Mouse (Mus musculus) CH12.LX (cell line): ENCODE data around the gene Maea. TPM values are rescaled to one million over a fixed set of nuclear protein-coding genes. Genes with fewer than 3 reads are reported as not detected.

Experiments used
- DNase-seq: peaks from one replicate; pipeline ENCODE4 v3.0.0-alpha.2; 2013; ENCODE audit errors: extremely low read depth
- H3K27ac ChIP-seq: 2 replicates; pipeline ENCODE4 v1.5.1; 2012; ENCODE audit warnings: low read depth, mild to moderate bottlenecking, control low read depth, moderate library complexity; ENCODE audit not compliant: insufficient read depth
- H3K27me3 ChIP-seq: replicated peaks from 2 replicates; pipeline ENCODE3; 2012; ENCODE audit warnings: inconsistent platforms
- H3K36me3 ChIP-seq, 2 experiments: replicated peaks in 1 of 2; 2 replicates each; pipeline versions ENCODE3 to v1.6.1; 2012; ENCODE audit warnings: inconsistent platforms in 1 of 2, low read length in 1 of 2, mild to moderate bottlenecking in 1 of 2, mixed read lengths in 1 of 2, moderate library complexity in 1 of 2; ENCODE audit not compliant: control insufficient read depth in 1 of 2, insufficient read depth in 1 of 2
- H3K4me1 ChIP-seq, 2 experiments: 2 replicates each; pipeline ENCODE4 v1.6.1; 2012; ENCODE audit warnings: inconsistent platforms in 1 of 2, moderate library complexity in 1 of 2; ENCODE audit not compliant: insufficient read depth in 2 of 2, control insufficient read depth in 1 of 2
- H3K4me2 ChIP-seq: 2 replicates; pipeline ENCODE4 v1.6.1; 2012; ENCODE audit warnings: low read depth, mild to moderate bottlenecking, control low read depth; ENCODE audit not compliant: poor library complexity, insufficient read depth, severe bottlenecking
- H3K4me3 ChIP-seq, 3 experiments: fragments of 150-350 bp in 1 of 3; sonication (generic) in 1 of 3; replicated peaks in 1 of 3; 2 replicates each; pipeline versions ENCODE3 to v1.5.1; 2011 to 2012; ENCODE audit warnings: low read depth in 2 of 3, low read length in 2 of 3, mild to moderate bottlenecking in 2 of 3, moderate library complexity in 2 of 3, control low read depth in 1 of 3, improper control_type of control experiment in 1 of 3, inconsistent platforms in 1 of 3, mixed read lengths in 1 of 3; ENCODE audit not compliant: poor library complexity in 1 of 3
- H3K79me2 ChIP-seq: replicated peaks from 2 replicates; pipeline ENCODE4 v1.6.1; 2012; ENCODE audit warnings: mild to moderate bottlenecking, moderate library complexity; ENCODE audit not compliant: control insufficient read depth, poor library complexity, insufficient read depth, severe bottlenecking; ENCODE audit errors: extremely low read depth
- H3K9ac ChIP-seq: 2 replicates; pipeline ENCODE4 v1.6.1; 2012; ENCODE audit warnings: low read depth, mild to moderate bottlenecking, control low read depth, moderate library complexity; ENCODE audit not compliant: insufficient read depth
- H3K9me3 ChIP-seq: replicated peaks from 2 replicates; pipeline ENCODE3; 2012; ENCODE audit warnings: low read length, inconsistent platforms, mixed read lengths
- BHLHE40 ChIP-seq: IDR thresholded peaks from 2 replicates; pipeline ENCODE4 v1.6.1; 2011; ENCODE audit warnings: mild to moderate bottlenecking, low read depth, low read length, improper control_type of control experiment
- CHD2 ChIP-seq: IDR thresholded peaks from 2 replicates; pipeline ENCODE4 v1.6.1; 2011; ENCODE audit warnings: low read length, improper control_type of control experiment
- CTCF ChIP-seq, 2 experiments: IDR thresholded peaks in 1 of 2; conservative IDR thresholded peaks in 1 of 2; 2 replicates each; pipeline ENCODE4 v1.5.1; 2011 to 2012; ENCODE audit warnings: low read depth in 2 of 2, low read length in 2 of 2, improper control_type of control experiment in 1 of 2, inconsistent platforms in 1 of 2, mild to moderate bottlenecking in 1 of 2, moderate library complexity in 1 of 2
- E2F4 ChIP-seq: IDR thresholded peaks from 2 replicates; pipeline ENCODE4 v1.6.1; 2011; ENCODE audit warnings: low read depth, low read length, improper control_type of control experiment; ENCODE audit not compliant: insufficient replicate concordance
- GABPA ChIP-seq: IDR thresholded peaks from 2 replicates; pipeline ENCODE4 v1.6.1; 2012; ENCODE audit warnings: low read depth, low read length, improper control_type of control experiment, inconsistent platforms; ENCODE audit not compliant: insufficient replicate concordance
- HCFC1 ChIP-seq: IDR thresholded peaks from 2 replicates; pipeline ENCODE4 v1.6.1; 2012; ENCODE audit warnings: low read depth, mild to moderate bottlenecking, inconsistent platforms, low read length, improper control_type of control experiment
- IRF4 ChIP-seq: IDR thresholded peaks from 2 replicates; pipeline ENCODE4 v1.6.1; 2014; ENCODE audit warnings: low read depth, mild to moderate bottlenecking, inconsistent platforms, low read length, improper control_type of control experiment
- JUN ChIP-seq: IDR thresholded peaks from 2 replicates; pipeline ENCODE4 v1.6.1; 2011; ENCODE audit warnings: low read depth, mild to moderate bottlenecking, low read length, improper control_type of control experiment, moderate library complexity; ENCODE audit not compliant: insufficient read depth
- JUND ChIP-seq: conservative IDR thresholded peaks from 2 replicates; pipeline ENCODE4 v1.6.1; 2011; ENCODE audit warnings: low read depth, low read length, improper control_type of control experiment
- MAFK ChIP-seq: IDR thresholded peaks from 2 replicates; pipeline ENCODE4 v1.6.1; 2011; ENCODE audit warnings: low read length, improper control_type of control experiment; ENCODE audit not compliant: insufficient replicate concordance
- MAX ChIP-seq: IDR thresholded peaks from 2 replicates; pipeline ENCODE4 v1.6.1; 2011; ENCODE audit warnings: low read length, improper control_type of control experiment
- MAZ ChIP-seq: IDR thresholded peaks from 2 replicates; pipeline ENCODE4 v1.6.1; 2012; ENCODE audit warnings: low read depth, mild to moderate bottlenecking, inconsistent platforms, low read length, improper control_type of control experiment, moderate library complexity
- MEF2A ChIP-seq: IDR thresholded peaks from 2 replicates; pipeline ENCODE4 v1.6.1; 2014; ENCODE audit warnings: low read depth, mild to moderate bottlenecking, inconsistent platforms, low read length, improper control_type of control experiment, borderline replicate concordance
- MXI1 ChIP-seq: IDR thresholded peaks from 2 replicates; pipeline ENCODE4 v1.6.1; 2011; ENCODE audit warnings: mild to moderate bottlenecking, low read depth, low read length, improper control_type of control experiment
- MYC ChIP-seq: IDR thresholded peaks from 2 replicates; pipeline ENCODE4 v1.6.1; 2011; ENCODE audit warnings: low read depth, mild to moderate bottlenecking, improper control_type of control experiment, low read length
- NELFE ChIP-seq: IDR thresholded peaks from 2 replicates; pipeline ENCODE4 v1.6.1; 2011; ENCODE audit warnings: low read depth, low read length, improper control_type of control experiment
- NRF1 ChIP-seq: IDR thresholded peaks from 2 replicates; pipeline ENCODE4 v1.6.1; 2014; ENCODE audit warnings: low read depth, mild to moderate bottlenecking, inconsistent platforms, low read length, improper control_type of control experiment, moderate library complexity
- POLR2A ChIP-seq: IDR thresholded peaks from 2 replicates; pipeline ENCODE4 v1.6.1; 2011; ENCODE audit warnings: low read depth, mild to moderate bottlenecking, improper control_type of control experiment, low read length
- RCOR1 ChIP-seq: conservative IDR thresholded peaks from 2 replicates; pipeline ENCODE4 v1.6.1; 2012; ENCODE audit warnings: low read depth, mild to moderate bottlenecking, inconsistent platforms, low read length, improper control_type of control experiment
- SIN3A ChIP-seq: IDR thresholded peaks from 2 replicates; pipeline ENCODE4 v1.6.1; 2012; ENCODE audit warnings: low read length, improper control_type of control experiment, inconsistent platforms
- TCF12 ChIP-seq: IDR thresholded peaks from 2 replicates; pipeline ENCODE4 v1.6.1; 2014; ENCODE audit warnings: low read depth, mild to moderate bottlenecking, inconsistent platforms, low read length, improper control_type of control experiment
- UBTF ChIP-seq: IDR thresholded peaks from 2 replicates; pipeline ENCODE4 v1.6.1; 2012; ENCODE audit warnings: low read depth, mild to moderate bottlenecking, inconsistent platforms, low read length, improper control_type of control experiment, moderate library complexity
- USF1 ChIP-seq: IDR thresholded peaks from 2 replicates; pipeline ENCODE4 v1.6.1; 2014; ENCODE audit warnings: low read depth, mild to moderate bottlenecking, inconsistent platforms, low read length, improper control_type of control experiment
- USF2 ChIP-seq: conservative IDR thresholded peaks from 2 replicates; pipeline ENCODE4 v1.6.1; 2011; ENCODE audit warnings: low read depth, low read length, improper control_type of control experiment
- ZKSCAN1 ChIP-seq: IDR thresholded peaks from 2 replicates; pipeline ENCODE4 v1.6.1; 2012; ENCODE audit warnings: low read depth, inconsistent platforms, low read length, improper control_type of control experiment, borderline replicate concordance
- ZNF384 ChIP-seq: IDR thresholded peaks from 2 replicates; pipeline ENCODE4 v1.6.1; 2012; ENCODE audit warnings: low read depth, low read length, improper control_type of control experiment, inconsistent platforms
- dilution Hi-C: fragments of 300-500 bp; cut with MboI; formaldehyde crosslinking; loops from 2 replicates; pipeline ENCODE4 v1.14.3; 2020; ENCODE audit warnings: low sequenced_read_pairs; ENCODE audit not compliant: extremely low pct_unique_long_range_greater_than_20kb, extremely low pct_ligation_motif_present
- in situ Hi-C: fragments of 300-500 bp; cut with MboI; formaldehyde crosslinking; loops from 3 replicates; pipeline ENCODE4 v1.14.3; 2019; ENCODE audit warnings: low sequenced_read_pairs, low pct_ligation_motif_present, low pct_unique_long_range_greater_than_20kb, mixed read lengths
- polyA plus RNA-seq: library from polyadenylated mRNA; unstranded; fragments of >175 nt; gene quantifications from 2 replicates; pipeline ENCODE4 v1.2.1, GENCODE M21; 2012; ENCODE audit warnings: low read depth; ENCODE audit not compliant: insufficient read length
- total RNA-seq, 2 experiments: library from RNA; depleted of rRNA; stranded (reverse); fragments of 300-350 nt in 1 of 2; fragments of >200 nt in 1 of 2; gene quantifications; 2 replicates each; pipeline ENCODE4 v1.2.3; 2012 to 2014

Maea gene
- total and polyA plus RNA-seq, 3 experiments: 75.0 to 94.2 (median 91.4) TPM

- DNase-seq: no peak
- Histone ChIP-seq H3K79me2 (peaks cover 75% of the 10 kb centered on the region), H3K9me3 (no peaks in the 10 kb centered on the region), H3K36me3 (peaks cover 0 to 66% of the 10 kb centered on the region in 2 experiments), H3K9ac (no peak overlapping the region), H3K4me3 (no peak overlapping the region), H3K4me1 (peaks cover 8 to 34% of the 10 kb centered on the region in 2 experiments), H3K27ac (no peak overlapping the region), H3K4me2 (no peak overlapping the region), H3K27me3 (no peaks in the 10 kb centered on the region)
- TF ChIP-seq ZKSCAN1: no peak
- TF ChIP-seq GABPA: no peak
- TF ChIP-seq SIN3A: no peak
- no peak for TF ChIP-seq HCFC1
- no peak for TF ChIP-seq NELFE
- TF ChIP-seq RCOR1: no peak
- TF ChIP-seq UBTF: no peak
- no peak for TF ChIP-seq MYC
- no peak for TF ChIP-seq MAFK
- in situ Hi-C loops (no loop called here), dilution Hi-C loops (no loop called here)
These were observed 8.3 kb downstream of the Maea start for GRCm38 (mm10) chr5:33343571-33343970.

- H3K4me3 ChIP-seq: no peak overlapping the region
- no peaks in the 10 kb centered on the region for H3K9me3 ChIP-seq
- TF ChIP-seq USF2 (no peak), MAZ (no peak), MEF2A (no peak), POLR2A (no peak), CHD2 (no peak), MXI1 (no peak)
- H3K4me1 ChIP-seq: peaks cover 9 to 39% of the 10 kb centered on the region in 2 experiments
- H3K79me2 ChIP-seq: peaks cover 72% of the 10 kb centered on the region
- no peak overlapping the region for H3K27ac ChIP-seq
- in situ Hi-C loops: no loop called here
- H3K36me3 ChIP-seq: peaks cover 0 to 62% of the 10 kb centered on the region in 2 experiments
- no peaks in the 10 kb centered on the region for H3K27me3 ChIP-seq
- H3K9ac ChIP-seq: no peak overlapping the region
- dilution Hi-C loops: no loop called here
- H3K4me2 ChIP-seq: no peak overlapping the region
- no peak for DNase-seq
These were observed 8.8 kb downstream of the Maea start for GRCm38 (mm10) chr5:33344070-33344469.

GRCm38 (mm10) chr5:33347620-33348019 is 12.3 kb downstream of the Maea start:
- dilution Hi-C loops: no loop called here
- Histone ChIP-seq H3K79me2 (peaks cover 61% of the 10 kb centered on the region), H3K9ac (no peak overlapping the region), H3K27me3 (no peaks in the 10 kb centered on the region), H3K4me1 (peaks cover 23 to 66% of the 10 kb centered on the region in 2 experiments), H3K27ac (no peak overlapping the region), H3K36me3 (peaks cover 0 to 34% of the 10 kb centered on the region in 2 experiments), H3K9me3 (no peaks in the 10 kb centered on the region), H3K4me3 (no peak overlapping the region), H3K4me2 (no peak overlapping the region)
- TF ChIP-seq JUND: no peak
- TF ChIP-seq TCF12: no peak
- TF ChIP-seq CHD2: no peak
- TF ChIP-seq MAFK: no peak
- TF ChIP-seq BHLHE40: no peak
- no peak for TF ChIP-seq E2F4
- TF ChIP-seq CTCF (conservative IDR thresholded peaks at IDR 0.05 in 1 of 2, IDR thresholded peaks at IDR 0.05 in 1 of 2; ENCODE audit: low read depth in 2 of 2, low read length in 2 of 2): no peak
- TF ChIP-seq ZNF384: no peak
- no peak for TF ChIP-seq USF1
- TF ChIP-seq IRF4: no peak
- no peak for TF ChIP-seq MEF2A
- TF ChIP-seq NRF1: no peak
- TF ChIP-seq JUN: no peak
- TF ChIP-seq MAX: no peak
- TF ChIP-seq NELFE: no peak
- no peak for TF ChIP-seq POLR2A
- no peak for DNase-seq
- in situ Hi-C loops: no loop called here
